Mouse (Mus musculus) liver, adult 2 months (tissue): ENCODE results near the gene Epas1.

Experiments
- CTCF ChIP-seq: fragments of 200-500 bp; IDR thresholded peaks from 2 replicates; pipeline ENCODE4 v1.5.1; 2011; ENCODE audit warnings: low read depth, low read length, control low read depth
- POLR2A ChIP-seq: fragments of 200-500 bp; IDR thresholded peaks from 2 replicates; pipeline ENCODE4 v1.6.1; 2011; ENCODE audit warnings: low read length, control low read depth; ENCODE audit not compliant: insufficient read depth; ENCODE audit errors: extremely low read depth

GRCm38 (mm10) chr17:86754806-86755571, 1.5 kb downstream of the Epas1 start:
- TF ChIP-seq CTCF (no peak), POLR2A (no peak)
